Mouse (Mus musculus) lung, adult 2 months (tissue): Measurements from ENCODE around the gene Dnajb11.

Source experiments
- CTCF ChIP-seq: fragments of 200-500 bp; IDR thresholded peaks from 2 replicates; pipeline ENCODE4 v1.5.1; 2011; ENCODE audit warnings: mild to moderate bottlenecking, low read length, control low read depth; ENCODE audit not compliant: insufficient read depth
- POLR2A ChIP-seq: fragments of 200-500 bp; IDR thresholded peaks from 2 replicates; pipeline ENCODE4 v1.6.1; 2011; ENCODE audit warnings: low read depth, mild to moderate bottlenecking, control low read depth, low read length, borderline replicate concordance; ENCODE audit errors: extremely low read depth

DNA sequence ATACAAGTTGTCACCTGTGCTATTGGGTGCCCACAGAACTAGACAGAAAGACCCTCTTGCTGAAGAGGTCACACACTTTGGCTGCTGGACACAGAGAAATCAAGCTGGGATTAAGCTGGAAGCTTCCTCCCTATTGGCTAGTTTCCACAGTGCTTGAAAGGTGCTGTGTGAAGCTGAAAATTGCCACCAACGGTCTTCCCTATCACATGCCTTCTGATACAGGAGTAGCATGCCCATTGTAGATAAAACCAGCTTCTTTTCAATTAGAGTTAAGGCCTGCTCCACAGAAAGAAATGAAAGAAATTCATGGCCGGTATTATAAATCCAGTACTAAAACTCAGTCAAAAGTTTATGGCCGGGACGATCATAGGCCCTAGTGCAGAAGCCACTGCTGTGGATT is 4.9 kb upstream of the Dnajb11 start:
- no peak for TF ChIP-seq CTCF
- TF ChIP-seq POLR2A: no peak
